Mouse (Mus musculus) embryonic facial prominence, embryonic 13.5 days (tissue): ENCODE measurements around the gene Capn15. TPM values are rescaled to one million over a fixed set of nuclear protein-coding genes. Genes with fewer than 3 reads are reported as not detected.

ENCODE experiments used
- ATAC-seq: fragments of 200-750 bp; cut with Nextera tagmentation; 2 replicates; pipeline ENCODE4 v1.8.0; 2017; ENCODE audit warnings: low read depth; ENCODE audit not compliant: insufficient number of reproducible peaks, insufficient read depth, low FRiP score, low TSS enrichment
- H3K27ac ChIP-seq: fragments of 300-500 bp; sonication (generic); 2 replicates; pipeline ENCODE4 v1.5.1; 2015; ENCODE audit warnings: moderate library complexity, mild to moderate bottlenecking, inconsistent platforms
- H3K27me3 ChIP-seq: fragments of 300-500 bp; sonication (generic); 2 replicates; pipeline ENCODE4 v1.6.1; 2015; ENCODE audit warnings: mild to moderate bottlenecking, inconsistent platforms
- H3K36me3 ChIP-seq: fragments of 300-500 bp; sonication (generic); 2 replicates; pipeline ENCODE4 v1.6.1; 2015; ENCODE audit warnings: mild to moderate bottlenecking, inconsistent platforms
- H3K4me1 ChIP-seq: fragments of 300-500 bp; sonication (generic); 2 replicates; pipeline ENCODE4 v1.6.1; 2015; ENCODE audit warnings: inconsistent platforms
- H3K4me2 ChIP-seq: fragments of 300-500 bp; sonication (generic); 2 replicates; pipeline ENCODE4 v1.6.1; 2015; ENCODE audit warnings: moderate library complexity, mild to moderate bottlenecking, inconsistent platforms
- H3K4me3 ChIP-seq: fragments of 300-500 bp; sonication (generic); 2 replicates; pipeline ENCODE4 v1.5.1; 2015; ENCODE audit warnings: mild to moderate bottlenecking, inconsistent platforms
- H3K9ac ChIP-seq: fragments of 300-500 bp; sonication (generic); 2 replicates; pipeline ENCODE4 v1.6.1; 2015; ENCODE audit warnings: mild to moderate bottlenecking, inconsistent platforms
- H3K9me3 ChIP-seq: fragments of 300-500 bp; sonication (generic); 2 replicates; pipeline ENCODE4 v1.6.1; 2016; ENCODE audit warnings: inconsistent platforms
- WGBS: fragments of 180-500 bp; shearing (Covaris S2); methylation state at CpG from one replicate; pipeline ENCODE4 v1.1.7; 2015; ENCODE audit warnings: mixed read lengths; 5-methylcytosine and 5-hydroxymethylcytosine counted together
- polyA plus RNA-seq: library from polyadenylated mRNA; unstranded; fragments of >200 nt; fragmentation: Nextera tagmentation; extraction: Ambion mirVana; gene quantifications from 2 replicates; pipeline ENCODE4 v1.2.1, GENCODE M21; 2015

Gene Capn15
- polyA plus RNA-seq, 1 experiment from 2014 or later, result 23.4 TPM

- Histone ChIP-seq H3K36me3 (peaks cover 56% of the 10 kb centered on the region), H3K27ac (no peak overlapping the region), H3K4me1 (peaks cover 6% of the 10 kb centered on the region; the same call in 1 of the 2 replicates), H3K9ac (no peak overlapping the region), H3K4me2 (no peak overlapping the region), H3K9me3 (no peaks in the 10 kb centered on the region), H3K27me3 (no peaks in the 10 kb centered on the region), H3K4me3 (no peak overlapping the region)
- ATAC-seq, result no peak
- 94% methylated on average over 5 of the region's 5 CpGs for WGBS
These were observed 4.7 kb upstream of the Capn15 start for GRCm38 (mm10) chr17:25990331-25990730.

GRCm38 (mm10) chr17:25984556-25985305 is 865 bp downstream of the Capn15 start:
- Histone ChIP-seq H3K27me3 (no peaks in the 10 kb centered on the region), H3K9me3 (no peaks in the 10 kb centered on the region), H3K9ac (peak overlapping the region; percentile 96), H3K4me1 (peaks cover 36% of the 10 kb centered on the region), H3K36me3 (peaks cover 5% of the 10 kb centered on the region), H3K4me2 (peak overlapping the region; percentile 86), H3K27ac (peak overlapping the region; percentile 88), H3K4me3 (peak overlapping the region; percentile 72)
- WGBS, result 11% methylated on average over 17 of the region's 17 CpGs
- no peak for ATAC-seq

GRCm38 (mm10) chr17:25984066-25984465 is 1.5 kb downstream of the Capn15 start:
- Histone ChIP-seq H3K4me1 (peaks cover 38% of the 10 kb centered on the region), H3K27ac (no peak overlapping the region), H3K4me2 (peak overlapping the region; percentile 86), H3K4me3 (peak overlapping the region; percentile 72), H3K27me3 (no peaks in the 10 kb centered on the region), H3K36me3 (no peaks in the 10 kb centered on the region; the same call in 1 of the 2 replicates), H3K9me3 (no peaks in the 10 kb centered on the region), H3K9ac (peak overlapping the region; percentile 96)
- no peak for ATAC-seq
- WGBS, result 98% methylated on average over 1 of the region's 1 CpGs

GRCm38 (mm10) chr17:25982913-25983312 is 2.7 kb downstream of the Capn15 start:
- ATAC-seq, result no peak
- no peaks in the 10 kb centered on the region for H3K9me3 ChIP-seq
- H3K4me2 ChIP-seq, result no peak overlapping the region
- peaks cover 2% of the 10 kb centered on the region for H3K36me3 ChIP-seq
- H3K9ac ChIP-seq, result 0 out of 2 replicates have a peak overlapping the region, but pooled peaks have one; percentile 27
- 92% methylated on average over 3 of the region's 3 CpGs for WGBS
- no peaks in the 10 kb centered on the region for H3K27me3 ChIP-seq
- H3K4me3 ChIP-seq, result no peak overlapping the region
- H3K4me1 ChIP-seq, result peaks cover 38% of the 10 kb centered on the region
- H3K27ac ChIP-seq, result no peak overlapping the region

GRCm38 (mm10) chr17:25980854-25981253 is 4.7 kb downstream of the Capn15 start:
- H3K27ac ChIP-seq, result no peak overlapping the region
- no peak for ATAC-seq

GRCm38 (mm10) chr17:25979829-25980738 is 5.5 kb downstream of the Capn15 start:
- ATAC-seq, result no peak
- no peak overlapping the region for H3K4me3 ChIP-seq
- peak overlapping the region; percentile 33; the same call in 1 of the 2 replicates for H3K27ac ChIP-seq
- no peak overlapping the region for H3K9ac ChIP-seq
- 81% methylated on average over 5 of the region's 5 CpGs for WGBS
- no peak overlapping the region for H3K4me2 ChIP-seq
- peaks cover 7% of the 10 kb centered on the region; the same call in 1 of the 2 replicates for H3K36me3 ChIP-seq
- no peaks in the 10 kb centered on the region for H3K9me3 ChIP-seq
- no peaks in the 10 kb centered on the region for H3K27me3 ChIP-seq
- H3K4me1 ChIP-seq, result peaks cover 35% of the 10 kb centered on the region

More at GRCm38 (mm10) chr17:25980854-25981253, 4.7 kb downstream of the Capn15 start:
- Histone ChIP-seq H3K36me3 (peaks cover 7% of the 10 kb centered on the region; the same call in 1 of the 2 replicates), H3K4me3 (no peak overlapping the region), H3K4me1 (peaks cover 33% of the 10 kb centered on the region), H3K9me3 (no peaks in the 10 kb centered on the region), H3K27me3 (no peaks in the 10 kb centered on the region), H3K4me2 (no peak overlapping the region), H3K9ac (peak overlapping the region; percentile 33; the same call in 1 of the 2 replicates)
- WGBS, result 85% methylated on average over 5 of the region's 5 CpGs

- H3K9ac ChIP-seq, result no peak overlapping the region
- no peaks in the 10 kb centered on the region for H3K27me3 ChIP-seq
- H3K4me2 ChIP-seq, result no peak overlapping the region
- no peak for ATAC-seq
- H3K9me3 ChIP-seq, result no peaks in the 10 kb centered on the region
- WGBS, result 85% methylated on average over 4 of the region's 4 CpGs
- peaks cover 20% of the 10 kb centered on the region for H3K4me1 ChIP-seq
- H3K4me3 ChIP-seq, result no peak overlapping the region
- peaks cover 18% of the 10 kb centered on the region for H3K36me3 ChIP-seq
- no peak overlapping the region for H3K27ac ChIP-seq
These were observed 14.5 kb downstream of the Capn15 start for GRCm38 (mm10) chr17:25970954-25971707.

- no peak overlapping the region for H3K4me3 ChIP-seq
- 93% methylated on average over 9 of the region's 9 CpGs for WGBS
- ATAC-seq, result no peak
These were observed 15.1 kb downstream of the Capn15 start for GRCm38 (mm10) chr17:25970448-25970847.

GRCm38 (mm10) chr17:25968176-25968575 is 17.4 kb downstream of the Capn15 start:
- no peak for ATAC-seq
- WGBS, result 81% methylated on average over 1 of the region's 1 CpGs
- H3K4me1 ChIP-seq, result peaks cover 6% of the 10 kb centered on the region; the same call in 1 of the 2 replicates

More at GRCm38 (mm10) chr17:25970448-25970847, 15.1 kb downstream of the Capn15 start:
- H3K27ac ChIP-seq, result no peak overlapping the region
- H3K9me3 ChIP-seq, result no peaks in the 10 kb centered on the region
- H3K36me3 ChIP-seq, result peaks cover 20% of the 10 kb centered on the region
- H3K9ac ChIP-seq, result no peak overlapping the region
- peaks cover 20% of the 10 kb centered on the region for H3K4me1 ChIP-seq
- no peak overlapping the region for H3K4me2 ChIP-seq
- H3K27me3 ChIP-seq, result no peaks in the 10 kb centered on the region

GRCm38 (mm10) chr17:25967652-25968051 is 17.9 kb downstream of the Capn15 start:
- no peak overlapping the region for H3K4me3 ChIP-seq
- no peak overlapping the region for H3K27ac ChIP-seq
- H3K4me2 ChIP-seq, result no peak overlapping the region
- no peak overlapping the region for H3K9ac ChIP-seq
- ATAC-seq, result no peak
- H3K27me3 ChIP-seq, result no peaks in the 10 kb centered on the region
- WGBS, result 72% methylated on average over 3 of the region's 3 CpGs
- no peaks in the 10 kb centered on the region for H3K9me3 ChIP-seq
- H3K4me1 ChIP-seq, result peaks cover under 1% of the 10 kb centered on the region; the same call in 1 of the 2 replicates
- H3K36me3 ChIP-seq, result peaks cover 43% of the 10 kb centered on the region

More at GRCm38 (mm10) chr17:25968176-25968575, 17.4 kb downstream of the Capn15 start:
- Histone ChIP-seq H3K9ac (no peak overlapping the region), H3K9me3 (no peaks in the 10 kb centered on the region), H3K4me3 (no peak overlapping the region), H3K27ac (no peak overlapping the region), H3K27me3 (no peaks in the 10 kb centered on the region), H3K36me3 (peaks cover 42% of the 10 kb centered on the region), H3K4me2 (no peak overlapping the region)

- no peak for ATAC-seq
- Histone ChIP-seq H3K27me3 (no peaks in the 10 kb centered on the region), H3K9me3 (no peaks in the 10 kb centered on the region), H3K27ac (no peak overlapping the region), H3K4me2 (no peak overlapping the region), H3K4me1 (no peaks in the 10 kb centered on the region), H3K4me3 (no peak overlapping the region), H3K36me3 (peaks cover 70% of the 10 kb centered on the region), H3K9ac (no peak overlapping the region)
- WGBS, result 90% methylated on average over 7 of the region's 7 CpGs
These were observed 21.3 kb downstream of the Capn15 start for GRCm38 (mm10) chr17:25964271-25964670.
